Mouse (Mus musculus): ENCODE results near the gene Psmd13.

- TF ChIP-seq EP300 (IDR thresholded peaks at IDR 0.05; ENCODE audit: low read depth): no peak
- no peak for TF ChIP-seq CTCF (IDR thresholded peaks at IDR 0.05; ENCODE audit: low read depth)
Observed at GRCm38 (mm10) chr7:140836243-140837115, 45.3 kb upstream of the Psmd13 start.

Measured in liver, postnatal 0 days (tissue).